Mouse (Mus musculus): ENCODE measurements around the gene Arhgap29. TPM values are rescaled to one million over a fixed set of nuclear protein-coding genes. Genes with fewer than 3 reads are reported as not detected.

The Arhgap29 gene
- polyA plus RNA-seq (2014; fragmentation: Illumina TruSeq; extraction: RNeasy Lipid Tissue Mini Kit (QIAGEN cat#74804); ENCODE audit: low read depth, low replicate concordance), result 87.6 TPM

DNA sequence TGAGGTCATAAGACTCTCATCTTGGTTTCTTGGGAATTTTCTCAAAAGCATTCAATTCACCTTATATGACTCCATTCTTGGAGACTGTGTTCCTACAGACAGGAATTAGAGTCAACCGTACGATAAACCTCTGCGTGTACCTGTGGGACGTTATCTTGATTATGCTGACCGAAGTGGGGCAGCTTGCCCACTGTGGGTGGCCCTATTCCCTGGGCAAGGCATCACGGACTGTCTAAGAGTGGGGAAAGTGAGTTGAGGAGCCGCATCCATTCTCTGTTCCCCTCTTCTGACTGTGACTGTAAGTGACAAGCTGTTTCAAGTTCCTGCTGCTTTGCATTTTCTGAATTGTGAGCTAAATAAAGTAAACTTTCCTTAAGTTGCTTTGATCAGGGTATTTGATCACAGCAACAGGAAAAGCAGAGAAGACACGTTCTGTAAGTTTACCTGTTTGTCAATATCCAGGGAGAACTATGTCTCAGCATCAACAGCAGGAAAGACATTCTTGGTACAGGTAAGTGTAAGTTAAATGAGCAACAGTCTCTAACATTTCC lies at the start of gene Arhgap29:
Arhgap29 (plus strand) TSS at position 501 of the 551 bp plus-strand sequence.

GRCm38 (mm10) chr3:122043799-122044547 lies 91.6 kb downstream of the Arhgap29 start, which contains the start of gene Abca4:
Gene Abca4, plus strand, starts transcription at chr3:122044443.

Other genes starting within 250 kb of the Arhgap29 start
- gene F3, start 229.0 kb upstream of the Arhgap29 start, polyA plus RNA-seq (2014; fragmentation: Illumina TruSeq; extraction: RNeasy Lipid Tissue Mini Kit (QIAGEN cat#74804); ENCODE audit: low read depth, low replicate concordance), result 10.4 TPM
- gene Abcd3, start 137.2 kb upstream of the Arhgap29 start, polyA plus RNA-seq (2014; fragmentation: Illumina TruSeq; extraction: RNeasy Lipid Tissue Mini Kit (QIAGEN cat#74804); ENCODE audit: low read depth, low replicate concordance), result 871 TPM
- gene Abca4, start 91.9 kb downstream of the Arhgap29 start, polyA plus RNA-seq (2014; fragmentation: Illumina TruSeq; extraction: RNeasy Lipid Tissue Mini Kit (QIAGEN cat#74804); ENCODE audit: low read depth, low replicate concordance), result not detected

Data from liver, adult 10 weeks (tissue).